10 mouse cellular contexts compared by ENCODE assay signal in the genomic region with DNA sequence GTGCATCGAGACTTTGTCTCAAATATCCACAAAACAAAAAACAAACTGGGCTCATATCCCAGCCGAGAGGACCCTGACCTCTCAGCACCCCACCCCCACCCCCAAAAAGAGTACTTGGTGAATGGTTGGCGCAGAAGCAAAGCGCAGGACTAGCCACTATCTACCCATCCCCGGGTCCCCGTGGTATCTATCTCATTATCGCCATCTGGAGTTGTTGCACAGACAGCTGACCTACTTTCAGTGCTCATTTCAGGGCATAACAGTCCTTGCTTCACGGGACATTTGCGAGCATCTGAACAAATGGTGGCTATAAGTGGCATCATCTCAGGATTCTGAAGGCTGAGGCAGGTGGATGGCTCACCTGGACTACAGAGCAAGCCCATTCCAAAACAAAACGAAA. TPM values are rescaled to one million over a fixed set of nuclear protein-coding genes. Genes with fewer than 3 reads are reported as not detected.
A peak's percentile ranks its signal among the peaks of the same experiment; 100 is the strongest.
DNase-seq lines count a peak whose midpoint lies in the region; ATAC-seq and TF ChIP-seq lines count a peak whose summit lies in the region.
"Had no signal": no experiment of that assay in that cellular context is flagged by ENCODE, and none has a peak within 500 bp of the region (broad histone marks: within the 10 kb centered on the region; RNA-seq: fewer than 3 reads in every experiment).

No protein-coding gene starts in this region.

- H3K4me2 ChIP-seq in forebrain, embryonic 12.5 days, result peak overlapping the region; percentile 31; the same call in 1 of the 2 replicates
- no peak overlapping the region for H3K4me2 ChIP-seq in forebrain, embryonic 11.5 days (ENCODE audit: low read depth, low read length, severe bottlenecking)
- peak overlapping the region; percentile 50 for H3K4me2 ChIP-seq in lung, postnatal 0 days (replicated peaks; ENCODE audit: low read depth, low read length)
- H3K4me2 ChIP-seq in limb, embryonic 12.5 days, result peak overlapping the region; percentile 54
- H3K4me2 ChIP-seq in stomach, postnatal 0 days (replicated peaks; ENCODE audit: low read depth), result peak overlapping the region; percentile 50

- H3K4me3 ChIP-seq in forebrain, embryonic 12.5 days (replicated peaks), result no peak overlapping the region
- H3K4me3 ChIP-seq in forebrain, embryonic 11.5 days (ENCODE audit: low read depth, low read length), result no peak overlapping the region
- H3K4me3 ChIP-seq in lung, postnatal 0 days (ENCODE audit: low read depth, low read length), result 0 out of 2 replicates have a peak overlapping the region, but pooled peaks have one; percentile 38
- H3K4me3 ChIP-seq in limb, embryonic 12.5 days (replicated peaks), result peak overlapping the region; percentile 26
- peak overlapping the region; percentile 46 for H3K4me3 ChIP-seq in stomach, postnatal 0 days (ENCODE audit: low read depth, low read length)

- DNase-seq in forebrain, embryonic 11.5 days (ENCODE audit: low spot score), result no peak
- DNase-seq in lung, postnatal 0 days (ENCODE audit: low spot score), result no peak
- DNase-seq in lung, postnatal 36 days, result no peak
- DNase-seq in stomach, postnatal 0 days (ENCODE audit: low spot score), result no peak
- no peak for DNase-seq in testis, postnatal 10 days (ENCODE audit: low spot score)
- DNase-seq: layer of hippocampus, adult 9-11 months had no signal

- 0 out of 2 replicates have a peak, but pooled peaks have one; percentile 10 for TF ChIP-seq CTCF in lung, postnatal 0 days (IDR thresholded peaks at IDR 0.05)
- TF ChIP-seq CTCF in stomach, postnatal 0 days (IDR thresholded peaks at IDR 0.05; ENCODE audit: low read depth), result 0 out of 2 replicates have a peak, but pooled peaks have one; percentile 1

- peaks cover 8% of the 10 kb centered on the region for H3K4me1 ChIP-seq in forebrain, embryonic 12.5 days
- H3K4me1 ChIP-seq in forebrain, embryonic 11.5 days (replicated peaks; ENCODE audit: control insufficient read depth, insufficient read depth, low read length), result no peaks in the 10 kb centered on the region; the same call in 1 of the 2 replicates
- peaks cover 4% of the 10 kb centered on the region for H3K4me1 ChIP-seq in lung, postnatal 0 days (ENCODE audit: insufficient read depth, low read depth, low read length)
- peaks cover 9% of the 10 kb centered on the region for H3K4me1 ChIP-seq in limb, embryonic 12.5 days (replicated peaks)
- H3K4me1 ChIP-seq in stomach, postnatal 0 days (replicated peaks; ENCODE audit: control insufficient read depth, insufficient read depth), result no peaks in the 10 kb centered on the region

- ATAC-seq in forebrain, embryonic 12.5 days (ENCODE audit: low FRiP score), result no peak
- ATAC-seq in forebrain, embryonic 11.5 days (replicated peaks; ENCODE audit: low FRiP score), result no peak
- ATAC-seq in lung, postnatal 0 days, result no peak
- no peak for ATAC-seq in limb, embryonic 12.5 days (ENCODE audit: insufficient number of reproducible peaks, insufficient read depth, low FRiP score, low TSS enrichment, low read depth)
- ATAC-seq in stomach, postnatal 0 days (ENCODE audit: low FRiP score, low TSS enrichment), result 0 out of 2 replicates have a peak, but pooled peaks have one; percentile 0
- ATAC-seq in frontal cortex, adult (ENCODE audit: low TSS enrichment), result no peak; the same call in 1 of the 2 replicates

- no peak overlapping the region for H3K27ac ChIP-seq in forebrain, embryonic 12.5 days
- H3K27ac ChIP-seq in forebrain, embryonic 11.5 days (ENCODE audit: low read depth, low read length), result no peak overlapping the region
- no peak overlapping the region for H3K27ac ChIP-seq in lung, postnatal 0 days (ENCODE audit: low read length)
- H3K27ac ChIP-seq in limb, embryonic 12.5 days, result no peak overlapping the region
- H3K27ac ChIP-seq in stomach, postnatal 0 days (replicated peaks), result no peak overlapping the region

- TF ChIP-seq EP300 in lung, postnatal 0 days (IDR thresholded peaks at IDR 0.05), result no peak
- TF ChIP-seq EP300 in stomach, postnatal 0 days (optimal IDR thresholded peaks at IDR 0.05), result no peak

- no peak overlapping the region for H3K9ac ChIP-seq in forebrain, embryonic 12.5 days
- no peak overlapping the region for H3K9ac ChIP-seq in forebrain, embryonic 11.5 days (ENCODE audit: low read length)
- no peak overlapping the region for H3K9ac ChIP-seq in lung, postnatal 0 days (replicated peaks; ENCODE audit: low read depth)
- H3K9ac ChIP-seq in limb, embryonic 12.5 days (replicated peaks), result no peak overlapping the region
- H3K9ac ChIP-seq in stomach, postnatal 0 days (ENCODE audit: low read length), result no peak overlapping the region

- H3K27me3 ChIP-seq in forebrain, embryonic 12.5 days, result peaks cover 27% of the 10 kb centered on the region
- H3K27me3 ChIP-seq in forebrain, embryonic 11.5 days (ENCODE audit: control insufficient read depth, insufficient read depth, low read length), result peaks cover 8% of the 10 kb centered on the region
- H3K27me3 ChIP-seq in lung, postnatal 0 days (replicated peaks; ENCODE audit: insufficient read depth, low read length), result no peaks in the 10 kb centered on the region
- H3K27me3 ChIP-seq in limb, embryonic 12.5 days, result peaks cover 38% of the 10 kb centered on the region
- no peaks in the 10 kb centered on the region for H3K27me3 ChIP-seq in stomach, postnatal 0 days (ENCODE audit: control insufficient read depth, insufficient read depth, low read length)

- no peaks in the 10 kb centered on the region for H3K9me3 ChIP-seq in forebrain, embryonic 12.5 days
- H3K9me3 ChIP-seq in forebrain, embryonic 11.5 days (ENCODE audit: control insufficient read depth, low read length), result no peaks in the 10 kb centered on the region
- no peaks in the 10 kb centered on the region for H3K9me3 ChIP-seq in lung, postnatal 0 days (ENCODE audit: low read length)
- H3K9me3 ChIP-seq in limb, embryonic 12.5 days, result no peaks in the 10 kb centered on the region
- H3K9me3 ChIP-seq in stomach, postnatal 0 days (ENCODE audit: control insufficient read depth, low read length), result no peaks in the 10 kb centered on the region

- peaks cover 6% of the 10 kb centered on the region; the same call in 1 of the 2 replicates for H3K36me3 ChIP-seq in forebrain, embryonic 12.5 days (replicated peaks)
- H3K36me3 ChIP-seq in forebrain, embryonic 11.5 days (ENCODE audit: control insufficient read depth, insufficient read depth, low read length), result no peaks in the 10 kb centered on the region
- H3K36me3 ChIP-seq in lung, postnatal 0 days (ENCODE audit: insufficient read depth, low read length), result no peaks in the 10 kb centered on the region
- H3K36me3 ChIP-seq in limb, embryonic 12.5 days, result no peaks in the 10 kb centered on the region
- H3K36me3 ChIP-seq in stomach, postnatal 0 days (ENCODE audit: control insufficient read depth, insufficient read depth, low read length), result no peaks in the 10 kb centered on the region

- WGBS in forebrain, embryonic 12.5 days, result 12% methylated on average over 10 of the region's 10 CpGs
- 15% methylated on average over 10 of the region's 10 CpGs for WGBS in forebrain, embryonic 11.5 days
- 13% methylated on average over 10 of the region's 10 CpGs for whole genome bisulfite sequencing in lung, postnatal 0 days
- WGBS in limb, embryonic 12.5 days, result 13% methylated on average over 10 of the region's 10 CpGs
- 11% methylated on average over 10 of the region's 10 CpGs for WGBS in stomach, postnatal 0 days

RNA-seq across cellular contexts. Expression of a gene that starts 0.5 kb away (rescaled TPM):
- polyA plus RNA-seq in forebrain, embryonic 12.5 days (2016; fragmentation: Nextera tagmentation; extraction: Ambion mirVana), result 0.10 and 0.35 TPM in 2 replicates
- polyA plus RNA-seq in forebrain, embryonic 11.5 days (2014; fragmentation: Nextera tagmentation; extraction: Ambion mirVana), result 0.24 and 0.45 TPM in 2 replicates
- polyA plus RNA-seq in lung, postnatal 0 days (2015; fragmentation: Nextera tagmentation; extraction: Ambion mirVana), result 11.9 and 13.0 TPM in 2 replicates
- polyA plus RNA-seq in limb, embryonic 12.5 days (2016; fragmentation: Nextera tagmentation; extraction: Ambion mirVana), result 1.7 and 2.0 TPM in 2 replicates
- polyA plus RNA-seq in stomach, postnatal 0 days (2015; fragmentation: Nextera tagmentation; extraction: Ambion mirVana), result 9.4 and 9.5 TPM in 2 replicates

RNA-seq across cellular contexts. Expression of a gene that starts 4.8 kb away (rescaled TPM):
- polyA plus RNA-seq in forebrain, embryonic 12.5 days (2016; fragmentation: Nextera tagmentation; extraction: Ambion mirVana), result 0.52 and 0.74 TPM in 2 replicates
- polyA plus RNA-seq in forebrain, embryonic 11.5 days (2014; fragmentation: Nextera tagmentation; extraction: Ambion mirVana), result 0.64 and 0.77 TPM in 2 replicates
- 0.31 TPM in 1 of 2 replicates, not detected in the other for polyA plus RNA-seq in lung, postnatal 0 days (2015; fragmentation: Nextera tagmentation; extraction: Ambion mirVana)
- 0.78 and 0.96 TPM in 2 replicates for polyA plus RNA-seq in limb, embryonic 12.5 days (2016; fragmentation: Nextera tagmentation; extraction: Ambion mirVana)
- polyA plus RNA-seq in stomach, postnatal 0 days (2015; fragmentation: Nextera tagmentation; extraction: Ambion mirVana), result 0.21 and 0.31 TPM in 2 replicates

RNA-seq across cellular contexts. Expression of a gene that starts 6.7 kb away (rescaled TPM):
- polyA plus RNA-seq in forebrain, embryonic 12.5 days (2016; fragmentation: Nextera tagmentation; extraction: Ambion mirVana), result 18.5 and 20.4 TPM in 2 replicates
- 17.8 and 18.0 TPM in 2 replicates for polyA plus RNA-seq in forebrain, embryonic 11.5 days (2014; fragmentation: Nextera tagmentation; extraction: Ambion mirVana)
- polyA plus RNA-seq in lung, postnatal 0 days (2015; fragmentation: Nextera tagmentation; extraction: Ambion mirVana), result 9.0 and 9.2 TPM in 2 replicates
- polyA plus RNA-seq in limb, embryonic 12.5 days (2016; fragmentation: Nextera tagmentation; extraction: Ambion mirVana), result 17.5 and 19.2 TPM in 2 replicates
- polyA plus RNA-seq in stomach, postnatal 0 days (2015; fragmentation: Nextera tagmentation; extraction: Ambion mirVana), result 12.1 and 12.6 TPM in 2 replicates

RNA-seq across cellular contexts. Expression of a gene that starts 8.0 kb away (rescaled TPM):
- not detected in 2 replicates for polyA plus RNA-seq in forebrain, embryonic 12.5 days (2016; fragmentation: Nextera tagmentation; extraction: Ambion mirVana)
- 0.63 TPM in 1 of 2 replicates, not detected in the other for polyA plus RNA-seq in forebrain, embryonic 11.5 days (2014; fragmentation: Nextera tagmentation; extraction: Ambion mirVana)
- polyA plus RNA-seq in lung, postnatal 0 days (2015; fragmentation: Nextera tagmentation; extraction: Ambion mirVana), result not detected in 2 replicates
- polyA plus RNA-seq in limb, embryonic 12.5 days (2016; fragmentation: Nextera tagmentation; extraction: Ambion mirVana), result not detected in 2 replicates
- polyA plus RNA-seq in stomach, postnatal 0 days (2015; fragmentation: Nextera tagmentation; extraction: Ambion mirVana), result not detected in 2 replicates
- polyA plus RNA-seq: embryonic facial prominence, embryonic 11.5 days had no signal

RNA-seq across cellular contexts. Expression of a gene that starts 11.5 kb away (rescaled TPM):
- not detected in 2 replicates for polyA plus RNA-seq in forebrain, embryonic 12.5 days (2016; fragmentation: Nextera tagmentation; extraction: Ambion mirVana)
- polyA plus RNA-seq in forebrain, embryonic 11.5 days (2014; fragmentation: Nextera tagmentation; extraction: Ambion mirVana), result not detected in 2 replicates
- polyA plus RNA-seq in lung, postnatal 0 days (2015; fragmentation: Nextera tagmentation; extraction: Ambion mirVana), result 0.25 and 0.33 TPM in 2 replicates
- not detected in 2 replicates for polyA plus RNA-seq in limb, embryonic 12.5 days (2016; fragmentation: Nextera tagmentation; extraction: Ambion mirVana)
- polyA plus RNA-seq in stomach, postnatal 0 days (2015; fragmentation: Nextera tagmentation; extraction: Ambion mirVana), result 0.11 and 0.19 TPM in 2 replicates

Comparison
In these comparisons a context has a peak if more than half of its experiments do, and no peak if none do; other contexts are left out.
1. H3K4me3 ChIP-seq: peak in lung, postnatal 0 days (single experiment), limb, embryonic 12.5 days (single experiment) and stomach, postnatal 0 days (single experiment); none in forebrain, embryonic 12.5 days (single experiment) and forebrain, embryonic 11.5 days (single experiment).